9 mouse cellular contexts compared by ENCODE assay signal in genomic region chr1:167688347-167689231, GRCm38 (mm10). TPM values are rescaled to one million over a fixed set of nuclear protein-coding genes. Genes with fewer than 3 reads are reported as not detected.
A peak's percentile ranks its signal among the peaks of the same experiment; 100 is the strongest.
DNase-seq lines count a peak whose midpoint lies in the region; ATAC-seq and TF ChIP-seq lines count a peak whose summit lies in the region.
"Had no signal": no experiment of that assay in that cellular context is flagged by ENCODE, and none has a peak within 500 bp of the region (broad histone marks: within the 10 kb centered on the region; RNA-seq: fewer than 3 reads in every experiment).

No protein-coding gene starts in this region.

- no peaks in the 10 kb centered on the region for H3K9me3 ChIP-seq in heart, embryonic 11.5 days (replicated peaks; ENCODE audit: control insufficient read depth, low read length)
- peaks cover 6% of the 10 kb centered on the region; the same call in 1 of the 2 replicates for H3K9me3 ChIP-seq in embryonic facial prominence, embryonic 10.5 days
- H3K9me3 ChIP-seq in heart, postnatal 0 days (replicated peaks; ENCODE audit: control insufficient read depth, low read length), result 0 out of 2 replicates have a peak, but pooled peaks cover 7% of the 10 kb centered on the region
- peaks cover 5% of the 10 kb centered on the region; the same call in 1 of the 2 replicates for H3K9me3 ChIP-seq in midbrain, embryonic 13.5 days

- WGBS in heart, embryonic 11.5 days (ENCODE audit: insufficient replicate concordance), result under 1% methylated on average over 73 of the region's 98 CpGs
- WGBS in embryonic facial prominence, embryonic 10.5 days, result under 1% methylated on average over 98 of the region's 98 CpGs
- WGBS in heart, postnatal 0 days, result under 1% methylated on average over 73 of the region's 98 CpGs
- under 1% methylated on average over 92 of the region's 98 CpGs for WGBS in midbrain, embryonic 13.5 days

- H3K4me1 ChIP-seq in heart, embryonic 11.5 days (ENCODE audit: control insufficient read depth, insufficient read depth, low read length), result peaks cover 13% of the 10 kb centered on the region; the same call in 1 of the 2 replicates
- H3K4me1 ChIP-seq in embryonic facial prominence, embryonic 10.5 days, result peaks cover 30% of the 10 kb centered on the region
- H3K4me1 ChIP-seq in heart, postnatal 0 days (ENCODE audit: control insufficient read depth, insufficient read depth), result no peaks in the 10 kb centered on the region
- peaks cover 32% of the 10 kb centered on the region for H3K4me1 ChIP-seq in midbrain, embryonic 13.5 days (replicated peaks)

- no peak for DNase-seq in heart, adult 18-20 months
- peak; percentile 72 for DNase-seq in embryonic facial prominence, embryonic 10.5 days (ENCODE audit: low spot score)
- no peak for DNase-seq in heart, postnatal 0 days (ENCODE audit: low spot score)
- DNase-seq in kidney, postnatal 36 days, result peak; percentile 37 to 55
- DNase-seq in layer of hippocampus, postnatal 14 days (ENCODE audit: low spot score in 2 of 2), result no peak
- DNase-seq in layer of hippocampus, postnatal 36 days, result no peak

- H3K27me3 ChIP-seq in heart, embryonic 11.5 days (ENCODE audit: control insufficient read depth, insufficient read depth, low read length), result peaks cover 72% of the 10 kb centered on the region
- H3K27me3 ChIP-seq in embryonic facial prominence, embryonic 10.5 days (replicated peaks; ENCODE audit: low read depth, poor library complexity, severe bottlenecking), result peaks cover 82% of the 10 kb centered on the region
- H3K27me3 ChIP-seq in heart, postnatal 0 days (ENCODE audit: control insufficient read depth, insufficient read depth, low read length), result peaks cover 86% of the 10 kb centered on the region
- peaks cover 76% of the 10 kb centered on the region for H3K27me3 ChIP-seq in midbrain, embryonic 13.5 days

- peak overlapping the region; percentile 39; the same call in 1 of the 2 replicates for H3K9ac ChIP-seq in heart, embryonic 11.5 days (ENCODE audit: low read depth, low read length)
- 0 out of 2 replicates have a peak overlapping the region, but pooled peaks have one; percentile 33 for H3K9ac ChIP-seq in heart, postnatal 0 days (replicated peaks; ENCODE audit: low read depth, low read length)
- peak overlapping the region; percentile 68 for H3K9ac ChIP-seq in midbrain, embryonic 13.5 days (replicated peaks)

- H3K4me3 ChIP-seq in heart, embryonic 11.5 days (ENCODE audit: low read depth, low read length), result peak overlapping the region; percentile 57
- peak overlapping the region; percentile 68 for H3K4me3 ChIP-seq in embryonic facial prominence, embryonic 10.5 days
- peak overlapping the region; percentile 46 for H3K4me3 ChIP-seq in heart, postnatal 0 days (ENCODE audit: low read depth, low read length)
- H3K4me3 ChIP-seq in midbrain, embryonic 13.5 days (replicated peaks), result peak overlapping the region; percentile 49

- no peak overlapping the region for H3K27ac ChIP-seq in heart, embryonic 11.5 days (ENCODE audit: low read depth, low read length)
- H3K27ac ChIP-seq in embryonic facial prominence, embryonic 10.5 days (replicated peaks), result peak overlapping the region; percentile 54
- H3K27ac ChIP-seq in heart, postnatal 0 days (ENCODE audit: low read depth), result no peak overlapping the region
- peak overlapping the region; percentile 77 for H3K27ac ChIP-seq in midbrain, embryonic 13.5 days

- H3K36me3 ChIP-seq in heart, embryonic 11.5 days (ENCODE audit: control insufficient read depth, insufficient read depth, low read length), result no peaks in the 10 kb centered on the region
- no peaks in the 10 kb centered on the region for H3K36me3 ChIP-seq in embryonic facial prominence, embryonic 10.5 days (replicated peaks)
- no peaks in the 10 kb centered on the region for H3K36me3 ChIP-seq in heart, postnatal 0 days (replicated peaks; ENCODE audit: control insufficient read depth, insufficient read depth, low read length)
- no peaks in the 10 kb centered on the region for H3K36me3 ChIP-seq in midbrain, embryonic 13.5 days
- H3K36me3 ChIP-seq: G1E had no signal

- TF ChIP-seq EP300 in heart, postnatal 0 days (IDR thresholded peaks at IDR 0.05; ENCODE audit: low read depth), result no peak

- peak overlapping the region; percentile 94 for H3K4me2 ChIP-seq in heart, embryonic 11.5 days
- H3K4me2 ChIP-seq in heart, postnatal 0 days (ENCODE audit: low read depth, low read length), result peak overlapping the region; percentile 91
- peak overlapping the region; percentile 71 for H3K4me2 ChIP-seq in midbrain, embryonic 13.5 days (replicated peaks)

- peak; percentile 39 for ATAC-seq in heart, embryonic 11.5 days (replicated peaks; ENCODE audit: insufficient number of reproducible peaks, low FRiP score, low TSS enrichment)
- ATAC-seq in heart, postnatal 0 days (ENCODE audit: insufficient read depth, low read depth), result peak; percentile 27
- peak; percentile 66 for ATAC-seq in midbrain, embryonic 13.5 days

- TF ChIP-seq CTCF in heart, postnatal 0 days (IDR thresholded peaks at IDR 0.05; ENCODE audit: low read depth), result no peak

RNA-seq across cellular contexts. Expression of gene Lmx1a, which starts 0.4 kb away (rescaled TPM):
- 4.3 and 6.1 TPM in 2 replicates for polyA plus RNA-seq in heart, embryonic 11.5 days (2014; fragmentation: Nextera tagmentation; extraction: Ambion mirVana)
- total RNA-seq in heart, adult 18-20 months (2021), result not detected
- 2.6 and 4.9 TPM in 2 replicates for polyA plus RNA-seq in embryonic facial prominence, embryonic 10.5 days (2016; fragmentation: Nextera tagmentation; extraction: Ambion mirVana)
- total RNA-seq in heart, postnatal 0 days (2014; rRNA removed; ENCODE audit: low replicate concordance), result 0.04 TPM in 1 of 2 replicates, not detected in the other
- polyA plus RNA-seq in heart, postnatal 0 days (2015; fragmentation: Nextera tagmentation; extraction: Ambion mirVana), result not detected in 2 replicates
- 15.0 and 19.6 TPM in 2 replicates for polyA plus RNA-seq in midbrain, embryonic 13.5 days (2015; fragmentation: Nextera tagmentation; extraction: Ambion mirVana)
- total RNA-seq in layer of hippocampus, postnatal 14 days (2021), result 1 to 10 TPM in 1 of 2 experiments, under 1 TPM in 1; 0.31 to 1.3 TPM
- total RNA-seq in layer of hippocampus, postnatal 36 days (2021), result under 1 TPM; 0.18 to 0.22 TPM
- polyA plus RNA-seq: G1E had no signal

Comparison
In these comparisons a context has a peak if more than half of its experiments do, and no peak if none do; other contexts are left out.
1. H3K27ac ChIP-seq: peak in embryonic facial prominence, embryonic 10.5 days (single experiment) and midbrain, embryonic 13.5 days (single experiment); none in heart, embryonic 11.5 days (single experiment) and heart, postnatal 0 days (single experiment).
2. DNase-seq: peak in embryonic facial prominence, embryonic 10.5 days (single experiment) and kidney, postnatal 36 days (2 of 2); none in heart, adult 18-20 months (0 of 2), heart, postnatal 0 days (single experiment), layer of hippocampus, postnatal 14 days (0 of 2) and layer of hippocampus, postnatal 36 days (0 of 2).
3. Peak in every context shown above with its lines, with median percentiles within 50 percentile points of each other: ATAC-seq, H3K4me2 ChIP-seq, H3K4me3 ChIP-seq and H3K9ac ChIP-seq.